Mouse (Mus musculus): ENCODE measurements around the gene Ephb2. TPM values are rescaled to one million over a fixed set of nuclear protein-coding genes. Genes with fewer than 3 reads are reported as not detected.

Ephb2 gene
- total and polyA plus RNA-seq, 2 experiments from 2014 or later, result 10.8 to 85.6 TPM

GRCm38 (mm10) chr4:136852989-136853388 lies 17.2 kb upstream of the Ephb2 start:
- Histone ChIP-seq H3K36me3 (ENCODE audit: insufficient read depth) (no peaks in the 10 kb centered on the region), H3K4me1 (ENCODE audit: insufficient read depth) (no peaks in the 10 kb centered on the region), H3K9ac (no peak overlapping the region), H3K27me3 (ENCODE audit: insufficient read depth, low read length) (no peaks in the 10 kb centered on the region), H3K4me3 (ENCODE audit: low read depth, low read length) (no peak overlapping the region), H3K4me2 (ENCODE audit: low read depth) (no peak overlapping the region), H3K27ac (ENCODE audit: low read depth, low read length) (no peak overlapping the region), H3K9me3 (ENCODE audit: low read length) (no peaks in the 10 kb centered on the region)
- no peak for DNase-seq
- ATAC-seq, result no peak
- 89% methylated on average over 12 of the region's 12 CpGs for WGBS
- no peak for TF ChIP-seq CTCF (IDR thresholded peaks at IDR 0.05; ENCODE audit: low read depth)

GRCm38 (mm10) chr4:136852119-136852518 lies 16.3 kb upstream of the Ephb2 start:
- ATAC-seq (no peak), DNase-seq (no peak)
- Histone ChIP-seq H3K4me1 (ENCODE audit: insufficient read depth) (no peaks in the 10 kb centered on the region), H3K4me2 (ENCODE audit: low read depth) (no peak overlapping the region), H3K27me3 (ENCODE audit: insufficient read depth, low read length) (no peaks in the 10 kb centered on the region), H3K36me3 (ENCODE audit: insufficient read depth) (no peaks in the 10 kb centered on the region), H3K9ac (no peak overlapping the region), H3K9me3 (ENCODE audit: low read length) (no peaks in the 10 kb centered on the region), H3K4me3 (ENCODE audit: low read depth, low read length) (no peak overlapping the region), H3K27ac (ENCODE audit: low read depth, low read length) (no peak overlapping the region)
- 56% methylated on average over 5 of the region's 5 CpGs for WGBS
- no peak for TF ChIP-seq CTCF (IDR thresholded peaks at IDR 0.05; ENCODE audit: low read depth)

GRCm38 (mm10) chr4:136848565-136848964 lies 12.8 kb upstream of the Ephb2 start:
- Histone ChIP-seq H3K9me3 (ENCODE audit: low read length) (no peaks in the 10 kb centered on the region), H3K9ac (no peak overlapping the region), H3K4me3 (ENCODE audit: low read depth, low read length) (no peak overlapping the region), H3K27ac (ENCODE audit: low read depth, low read length) (no peak overlapping the region), H3K27me3 (ENCODE audit: insufficient read depth, low read length) (no peaks in the 10 kb centered on the region), H3K4me2 (ENCODE audit: low read depth) (no peak overlapping the region), H3K4me1 (ENCODE audit: insufficient read depth) (no peaks in the 10 kb centered on the region), H3K36me3 (ENCODE audit: insufficient read depth) (no peaks in the 10 kb centered on the region)
- no peak for ATAC-seq
- TF ChIP-seq CTCF (IDR thresholded peaks at IDR 0.05; ENCODE audit: low read depth), result no peak
- DNase-seq, result no peak
- WGBS, result 59% methylated on average over 4 of the region's 4 CpGs

- Histone ChIP-seq H3K4me1 (ENCODE audit: insufficient read depth) (no peaks in the 10 kb centered on the region), H3K9me3 (ENCODE audit: low read length) (no peaks in the 10 kb centered on the region), H3K27me3 (ENCODE audit: insufficient read depth, low read length) (no peaks in the 10 kb centered on the region), H3K36me3 (ENCODE audit: insufficient read depth) (no peaks in the 10 kb centered on the region), H3K4me2 (ENCODE audit: low read depth) (no peak overlapping the region), H3K27ac (ENCODE audit: low read depth, low read length) (no peak overlapping the region), H3K4me3 (ENCODE audit: low read depth, low read length) (no peak overlapping the region), H3K9ac (no peak overlapping the region)
- ATAC-seq, result no peak
- 51% methylated on average over 6 of the region's 6 CpGs for WGBS
- no peak for TF ChIP-seq CTCF (IDR thresholded peaks at IDR 0.05; ENCODE audit: low read depth)
- no peak for DNase-seq
Measured at GRCm38 (mm10) chr4:136847166-136847565, 11.4 kb upstream of the Ephb2 start.

GRCm38 (mm10) chr4:136842802-136843201 lies 7.0 kb upstream of the Ephb2 start:
- Histone ChIP-seq H3K4me3 (ENCODE audit: low read depth, low read length) (no peak overlapping the region), H3K9ac (no peak overlapping the region), H3K36me3 (ENCODE audit: insufficient read depth) (no peaks in the 10 kb centered on the region), H3K9me3 (ENCODE audit: low read length) (no peaks in the 10 kb centered on the region), H3K4me2 (ENCODE audit: low read depth) (no peak overlapping the region), H3K27ac (ENCODE audit: low read depth, low read length) (no peak overlapping the region), H3K4me1 (ENCODE audit: insufficient read depth) (no peaks in the 10 kb centered on the region), H3K27me3 (ENCODE audit: insufficient read depth, low read length) (no peaks in the 10 kb centered on the region)
- no peak for TF ChIP-seq CTCF (IDR thresholded peaks at IDR 0.05; ENCODE audit: low read depth)
- DNase-seq (no peak), ATAC-seq (no peak)
- 88% methylated on average over 10 of the region's 10 CpGs for WGBS

- ATAC-seq, result no peak
- no peak for DNase-seq
- no peak for TF ChIP-seq CTCF (IDR thresholded peaks at IDR 0.05; ENCODE audit: low read depth)
- Histone ChIP-seq H3K4me1 (ENCODE audit: insufficient read depth) (no peaks in the 10 kb centered on the region), H3K4me3 (ENCODE audit: low read depth, low read length) (no peak overlapping the region), H3K36me3 (ENCODE audit: insufficient read depth) (no peaks in the 10 kb centered on the region), H3K9me3 (ENCODE audit: low read length) (no peaks in the 10 kb centered on the region), H3K27me3 (ENCODE audit: insufficient read depth, low read length) (no peaks in the 10 kb centered on the region), H3K9ac (no peak overlapping the region), H3K27ac (ENCODE audit: low read depth, low read length) (no peak overlapping the region), H3K4me2 (ENCODE audit: low read depth) (no peak overlapping the region)
- 91% methylated on average over 4 of the region's 4 CpGs for WGBS
Measured at GRCm38 (mm10) chr4:136842033-136842432, 6.2 kb upstream of the Ephb2 start.

GRCm38 (mm10) chr4:136841056-136841455 lies 5.3 kb upstream of the Ephb2 start:
- DNase-seq, result peak; percentile 91
- Histone ChIP-seq H3K9ac (no peak overlapping the region), H3K4me1 (ENCODE audit: insufficient read depth) (no peaks in the 10 kb centered on the region), H3K4me3 (ENCODE audit: low read depth, low read length) (no peak overlapping the region), H3K9me3 (ENCODE audit: low read length) (no peaks in the 10 kb centered on the region), H3K27ac (ENCODE audit: low read depth, low read length) (no peak overlapping the region), H3K36me3 (ENCODE audit: insufficient read depth) (no peaks in the 10 kb centered on the region), H3K27me3 (ENCODE audit: insufficient read depth, low read length) (no peaks in the 10 kb centered on the region), H3K4me2 (ENCODE audit: low read depth) (0 out of 2 replicates have a peak overlapping the region, but pooled peaks have one; percentile 24)
- 4% methylated on average over 5 of the region's 5 CpGs for WGBS
- ATAC-seq, result peak; percentile 57
- peak; percentile 95 for TF ChIP-seq CTCF (IDR thresholded peaks at IDR 0.05; ENCODE audit: low read depth)

- Histone ChIP-seq H3K9me3 (ENCODE audit: low read length) (no peaks in the 10 kb centered on the region), H3K27ac (ENCODE audit: low read depth, low read length) (no peak overlapping the region), H3K27me3 (ENCODE audit: insufficient read depth, low read length) (no peaks in the 10 kb centered on the region), H3K4me2 (ENCODE audit: low read depth) (no peak overlapping the region), H3K36me3 (ENCODE audit: insufficient read depth) (no peaks in the 10 kb centered on the region), H3K9ac (no peak overlapping the region), H3K4me1 (ENCODE audit: insufficient read depth) (peaks cover 4% of the 10 kb centered on the region; the same call in 1 of the 2 replicates), H3K4me3 (ENCODE audit: low read depth, low read length) (no peak overlapping the region)
- WGBS, result 26% methylated on average over 9 of the region's 9 CpGs
- no peak for TF ChIP-seq CTCF (IDR thresholded peaks at IDR 0.05; ENCODE audit: low read depth)
- ATAC-seq, result no peak
- no peak for DNase-seq
Measured at GRCm38 (mm10) chr4:136838462-136838861, 2.7 kb upstream of the Ephb2 start.

All from forebrain, postnatal 0 days (tissue).